Mouse (Mus musculus) heart, adult 2 months (tissue): ENCODE data around the gene Ntn1.

Experiments used
- CTCF ChIP-seq: fragments of 200-600 bp; IDR thresholded peaks from 2 replicates; pipeline ENCODE4 v1.8.1; 2022; ENCODE audit warnings: antibody characterized with exemption, mild to moderate bottlenecking, moderate library complexity
- EP300 ChIP-seq: fragments of 200-500 bp; IDR thresholded peaks from 2 replicates; pipeline ENCODE4 v1.6.1; 2011; ENCODE audit warnings: low read depth, low read length, control low read depth; ENCODE audit not compliant: insufficient read depth
- POLR2A ChIP-seq: fragments of 200-500 bp; IDR thresholded peaks from 2 replicates; pipeline ENCODE4 v1.6.1; 2011; ENCODE audit warnings: mild to moderate bottlenecking, low read depth, low read length, control low read depth; ENCODE audit not compliant: insufficient read depth

DNA sequence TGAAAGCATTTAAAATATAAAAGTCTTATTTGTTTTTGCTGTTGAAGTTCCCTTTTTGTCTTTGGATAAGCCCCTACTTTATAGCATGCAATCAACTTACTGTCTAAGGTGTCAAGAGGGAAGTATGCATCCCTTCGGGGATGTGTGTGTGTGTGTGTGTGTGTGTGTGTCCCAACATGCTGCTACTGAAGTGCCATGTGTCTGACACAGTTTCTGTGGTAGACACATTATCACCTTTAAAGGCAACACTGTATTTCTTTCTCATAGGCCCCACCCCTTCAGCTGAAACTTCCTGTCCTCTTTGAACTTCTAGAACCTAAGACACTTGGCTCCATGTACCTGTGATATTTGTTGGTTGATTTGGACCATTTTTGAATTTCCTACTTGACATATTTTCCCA is 199.6 kb downstream of the Ntn1 start:
- TF ChIP-seq CTCF: no peak
- no peak for TF ChIP-seq POLR2A
- TF ChIP-seq EP300: no peak
